Mouse (Mus musculus): ENCODE data around the gene Akap13. TPM values are rescaled to one million over a fixed set of nuclear protein-coding genes. Genes with fewer than 3 reads are reported as not detected.

Akap13 gene
- polyA plus RNA-seq, 1 experiment from 2014 or later: 17.4 TPM

DNA sequence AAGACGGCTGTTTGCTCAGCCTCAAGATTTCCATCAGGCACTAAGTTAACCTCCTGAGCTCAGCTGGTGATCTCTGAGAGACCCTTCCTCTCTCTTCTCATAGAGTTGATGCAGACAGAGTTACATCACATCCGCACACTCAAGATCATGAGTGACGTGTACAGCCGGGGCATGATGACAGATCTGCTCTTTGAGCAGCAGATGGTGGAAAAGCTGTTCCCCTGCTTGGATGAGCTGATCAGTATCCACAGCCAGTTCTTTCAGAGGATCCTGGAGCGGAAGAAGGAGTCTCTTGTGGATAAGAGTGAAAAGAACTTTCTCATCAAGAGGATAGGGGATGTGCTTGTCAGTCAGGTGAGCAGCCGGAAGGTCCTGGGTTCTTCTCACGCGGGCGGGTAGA, 271.5 kb downstream of the Akap13 start:
- no peaks in the 10 kb centered on the region for H3K27me3 ChIP-seq (replicated peaks; ENCODE audit: control insufficient read depth, insufficient read depth, low read length)
- no peak for TF ChIP-seq CTCF (IDR thresholded peaks at IDR 0.05; ENCODE audit: low read depth)
- no peak overlapping the region for H3K27ac ChIP-seq (ENCODE audit: low read depth, low read length)
- peaks cover 78% of the 10 kb centered on the region for H3K36me3 ChIP-seq (ENCODE audit: control insufficient read depth, insufficient read depth)
- H3K4me3 ChIP-seq (ENCODE audit: low read depth, low read length): no peak overlapping the region
- H3K9ac ChIP-seq (ENCODE audit: low read depth, low read length): no peak overlapping the region
- no peak overlapping the region for H3K4me2 ChIP-seq (replicated peaks; ENCODE audit: low read depth)
- no peak for ATAC-seq
- WGBS: 95% methylated on average over 9 of the region's 9 CpGs
- H3K9me3 ChIP-seq (ENCODE audit: control insufficient read depth): no peaks in the 10 kb centered on the region
- no peaks in the 10 kb centered on the region for H3K4me1 ChIP-seq (replicated peaks; ENCODE audit: control insufficient read depth, insufficient read depth, low read length)

DNA sequence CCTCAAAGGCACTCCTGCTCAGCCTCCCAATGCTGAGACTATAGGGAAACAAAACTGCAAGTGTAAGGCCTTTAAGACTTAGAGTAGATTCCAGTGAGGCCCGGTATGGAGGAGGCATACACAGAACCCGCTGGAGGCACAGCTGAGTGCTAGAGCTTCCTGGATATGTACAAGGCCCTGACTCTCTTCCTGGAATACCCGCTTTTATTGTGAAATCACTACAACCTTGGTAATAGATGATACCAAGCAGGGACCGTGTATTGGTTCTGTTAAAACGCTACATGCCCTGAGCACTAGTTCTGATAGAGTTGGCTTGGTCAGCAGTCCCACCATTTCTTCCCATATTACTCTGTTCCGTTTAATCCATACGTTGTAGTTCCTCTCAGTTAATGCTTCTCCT, 274.3 kb downstream of the Akap13 start:
- TF ChIP-seq CTCF (IDR thresholded peaks at IDR 0.05; ENCODE audit: low read depth): no peak
- Histone ChIP-seq H3K27me3 (replicated peaks; ENCODE audit: control insufficient read depth, insufficient read depth, low read length) (no peaks in the 10 kb centered on the region), H3K4me3 (ENCODE audit: low read depth, low read length) (no peak overlapping the region), H3K4me2 (replicated peaks; ENCODE audit: low read depth) (no peak overlapping the region), H3K4me1 (replicated peaks; ENCODE audit: control insufficient read depth, insufficient read depth, low read length) (no peaks in the 10 kb centered on the region), H3K9ac (ENCODE audit: low read depth, low read length) (no peak overlapping the region), H3K27ac (ENCODE audit: low read depth, low read length) (no peak overlapping the region), H3K9me3 (ENCODE audit: control insufficient read depth) (no peaks in the 10 kb centered on the region), H3K36me3 (ENCODE audit: control insufficient read depth, insufficient read depth) (peaks cover 78% of the 10 kb centered on the region)
- WGBS: 91% methylated on average over 7 of the region's 7 CpGs
- no peak for ATAC-seq

DNA sequence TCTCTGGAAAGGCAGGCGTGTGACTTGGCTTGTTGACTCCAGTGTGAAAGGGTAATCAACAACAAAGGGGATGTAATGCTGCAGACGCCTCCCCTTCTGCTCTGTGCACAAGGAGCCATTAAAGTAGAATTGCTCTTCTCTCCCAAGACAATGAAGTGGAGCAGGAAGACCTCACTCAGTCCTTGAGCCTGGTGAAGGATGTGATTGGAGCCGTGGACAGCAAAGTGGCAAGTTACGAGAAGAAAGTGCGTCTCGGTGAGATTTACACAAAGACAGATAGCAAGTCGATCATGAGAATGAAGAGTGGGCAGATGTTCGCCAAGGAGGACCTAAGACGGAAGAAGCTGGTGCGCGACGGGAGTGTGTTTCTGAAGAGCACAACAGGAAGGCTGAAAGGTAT, 274.9 kb downstream of the Akap13 start:
- no peak overlapping the region for H3K9ac ChIP-seq (ENCODE audit: low read depth, low read length)
- ATAC-seq: no peak
- 87% methylated on average over 12 of the region's 12 CpGs for WGBS
- no peaks in the 10 kb centered on the region for H3K4me1 ChIP-seq (replicated peaks; ENCODE audit: control insufficient read depth, insufficient read depth, low read length)
- H3K9me3 ChIP-seq (ENCODE audit: control insufficient read depth): no peaks in the 10 kb centered on the region
- no peak overlapping the region for H3K4me3 ChIP-seq (ENCODE audit: low read depth, low read length)
- peaks cover 81% of the 10 kb centered on the region for H3K36me3 ChIP-seq (ENCODE audit: control insufficient read depth, insufficient read depth)
- no peak for TF ChIP-seq CTCF (IDR thresholded peaks at IDR 0.05; ENCODE audit: low read depth)
- no peak overlapping the region for H3K4me2 ChIP-seq (replicated peaks; ENCODE audit: low read depth)
- H3K27me3 ChIP-seq (replicated peaks; ENCODE audit: control insufficient read depth, insufficient read depth, low read length): no peaks in the 10 kb centered on the region
- H3K27ac ChIP-seq (ENCODE audit: low read depth, low read length): no peak overlapping the region

DNA sequence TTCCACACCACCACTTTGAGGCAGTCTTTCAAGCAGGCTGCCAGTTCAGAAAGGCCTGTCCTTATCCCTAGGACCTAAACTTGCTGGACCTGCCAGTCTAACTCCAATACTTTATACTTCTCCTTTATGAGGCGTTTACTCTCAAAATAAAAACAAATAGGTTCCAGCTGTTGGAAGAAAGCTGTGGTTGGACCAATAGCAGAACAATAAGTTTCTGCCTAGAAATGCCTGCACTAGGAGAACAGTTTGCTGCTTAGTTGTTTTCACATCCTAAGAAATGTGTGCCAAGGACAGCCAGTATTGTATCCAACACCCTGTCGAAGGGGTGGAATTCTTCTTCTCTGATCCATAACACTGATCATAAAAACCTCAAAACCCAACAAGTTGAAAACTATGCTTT, 276.6 kb downstream of the Akap13 start:
- Histone ChIP-seq H3K9me3 (ENCODE audit: control insufficient read depth) (no peaks in the 10 kb centered on the region), H3K4me2 (replicated peaks; ENCODE audit: low read depth) (no peak overlapping the region), H3K27me3 (replicated peaks; ENCODE audit: control insufficient read depth, insufficient read depth, low read length) (no peaks in the 10 kb centered on the region), H3K9ac (ENCODE audit: low read depth, low read length) (no peak overlapping the region), H3K4me3 (ENCODE audit: low read depth, low read length) (no peak overlapping the region), H3K27ac (ENCODE audit: low read depth, low read length) (no peak overlapping the region), H3K36me3 (ENCODE audit: control insufficient read depth, insufficient read depth) (peaks cover 81% of the 10 kb centered on the region), H3K4me1 (replicated peaks; ENCODE audit: control insufficient read depth, insufficient read depth, low read length) (no peaks in the 10 kb centered on the region)
- no peak for ATAC-seq
- 81% methylated on average over 2 of the region's 2 CpGs for WGBS
- no peak for TF ChIP-seq CTCF (IDR thresholded peaks at IDR 0.05; ENCODE audit: low read depth)

DNA sequence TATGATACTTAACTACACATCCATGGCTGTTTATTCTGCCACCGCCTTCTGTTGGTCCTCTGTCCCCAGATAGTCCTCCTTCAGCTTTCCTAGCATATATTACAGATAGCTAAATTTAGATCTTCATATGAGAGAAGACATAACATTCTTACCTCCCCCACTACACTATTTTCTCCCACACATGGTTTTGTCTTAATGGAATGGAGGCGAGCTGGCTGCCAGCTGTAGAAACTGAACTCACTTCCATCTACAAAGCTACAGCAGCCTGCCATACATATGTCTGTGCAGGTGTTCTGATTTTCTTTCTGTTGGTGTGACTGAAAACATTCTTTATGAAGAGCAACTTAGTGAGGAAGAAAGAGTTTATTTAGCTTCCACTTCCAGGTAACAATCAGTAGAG, 277.8 kb downstream of the Akap13 start:
- Histone ChIP-seq H3K9me3 (ENCODE audit: control insufficient read depth) (no peaks in the 10 kb centered on the region), H3K36me3 (ENCODE audit: control insufficient read depth, insufficient read depth) (peaks cover 83% of the 10 kb centered on the region), H3K9ac (ENCODE audit: low read depth, low read length) (no peak overlapping the region), H3K4me1 (replicated peaks; ENCODE audit: control insufficient read depth, insufficient read depth, low read length) (no peaks in the 10 kb centered on the region), H3K4me2 (replicated peaks; ENCODE audit: low read depth) (no peak overlapping the region), H3K4me3 (ENCODE audit: low read depth, low read length) (no peak overlapping the region), H3K27me3 (replicated peaks; ENCODE audit: control insufficient read depth, insufficient read depth, low read length) (no peaks in the 10 kb centered on the region), H3K27ac (ENCODE audit: low read depth, low read length) (no peak overlapping the region)
- WGBS: 93% methylated on average over 2 of the region's 2 CpGs
- ATAC-seq: no peak
- TF ChIP-seq CTCF (IDR thresholded peaks at IDR 0.05; ENCODE audit: low read depth): no peak

DNA sequence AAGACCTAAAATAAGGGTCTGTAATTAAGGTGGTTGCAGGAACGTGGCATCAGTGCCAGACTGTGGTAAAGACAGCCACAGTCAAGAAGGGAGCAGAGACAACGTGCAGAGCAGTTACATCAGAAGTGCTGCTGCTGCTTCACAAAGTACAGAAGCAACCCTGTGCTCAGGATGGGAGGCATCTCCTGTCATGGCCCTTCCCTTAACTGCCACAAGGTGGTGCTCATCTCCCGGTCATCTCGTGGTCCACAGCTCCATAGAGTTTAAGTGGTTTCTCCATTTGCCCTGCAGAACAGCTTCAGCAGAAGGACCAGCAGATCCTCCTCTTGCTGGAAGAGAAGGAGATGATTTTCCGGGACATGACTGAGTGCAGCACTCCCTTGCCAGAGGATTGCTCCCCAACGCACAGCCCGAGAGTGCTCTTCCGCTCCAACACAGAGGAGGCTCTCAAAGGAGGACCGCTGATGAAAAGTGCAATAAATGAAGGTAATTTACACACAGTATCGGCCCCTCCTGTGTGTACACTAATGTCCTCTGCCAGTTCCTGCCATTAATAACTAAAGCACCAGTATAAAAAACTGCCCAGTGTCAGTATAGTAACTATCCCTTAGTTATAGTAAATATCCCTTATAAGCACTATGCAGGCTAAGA, 283.9 kb downstream of the Akap13 start:
- Histone ChIP-seq H3K9me3 (ENCODE audit: control insufficient read depth) (no peaks in the 10 kb centered on the region), H3K27ac (ENCODE audit: low read depth, low read length) (no peak overlapping the region), H3K4me2 (replicated peaks; ENCODE audit: low read depth) (no peak overlapping the region), H3K4me3 (ENCODE audit: low read depth, low read length) (no peak overlapping the region), H3K4me1 (replicated peaks; ENCODE audit: control insufficient read depth, insufficient read depth, low read length) (no peaks in the 10 kb centered on the region), H3K9ac (ENCODE audit: low read depth, low read length) (no peak overlapping the region), H3K36me3 (ENCODE audit: control insufficient read depth, insufficient read depth) (peaks cover 79% of the 10 kb centered on the region), H3K27me3 (replicated peaks; ENCODE audit: control insufficient read depth, insufficient read depth, low read length) (no peaks in the 10 kb centered on the region)
- TF ChIP-seq CTCF (IDR thresholded peaks at IDR 0.05; ENCODE audit: low read depth): peak; percentile 95
- ATAC-seq: peak; percentile 53; the same call in 1 of the 2 replicates
- 48% methylated on average over 10 of the region's 10 CpGs for WGBS

DNA sequence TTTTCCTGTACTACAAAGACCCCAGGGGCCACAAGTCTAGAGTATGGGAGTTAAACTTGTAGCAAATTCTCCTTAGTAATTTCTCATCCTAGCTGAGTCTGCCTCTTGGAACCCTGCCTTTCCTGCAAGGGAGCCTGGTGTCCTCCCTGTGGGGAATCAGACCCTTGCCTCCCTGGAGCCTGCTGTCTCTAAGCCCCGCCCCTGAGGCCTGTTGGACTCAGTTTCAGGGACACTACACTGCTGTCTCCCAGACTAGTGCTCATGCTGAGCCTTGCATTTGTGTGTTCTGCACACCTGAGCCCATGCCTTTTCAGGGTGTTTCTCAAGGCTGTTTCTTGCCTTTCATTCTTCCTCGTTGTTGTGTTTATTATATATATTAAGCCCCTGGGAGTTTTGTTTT, 289.2 kb downstream of the Akap13 start:
- H3K4me1 ChIP-seq (replicated peaks; ENCODE audit: control insufficient read depth, insufficient read depth, low read length): no peaks in the 10 kb centered on the region
- no peak for TF ChIP-seq CTCF (IDR thresholded peaks at IDR 0.05; ENCODE audit: low read depth)
- H3K9ac ChIP-seq (ENCODE audit: low read depth, low read length): no peak overlapping the region
- H3K4me2 ChIP-seq (replicated peaks; ENCODE audit: low read depth): no peak overlapping the region
- no peak overlapping the region for H3K27ac ChIP-seq (ENCODE audit: low read depth, low read length)
- H3K36me3 ChIP-seq (ENCODE audit: control insufficient read depth, insufficient read depth): peaks cover 73% of the 10 kb centered on the region
- H3K4me3 ChIP-seq (ENCODE audit: low read depth, low read length): no peak overlapping the region
- WGBS: 69% methylated on average over 2 of the region's 2 CpGs
- no peaks in the 10 kb centered on the region for H3K9me3 ChIP-seq (ENCODE audit: control insufficient read depth)
- no peak for ATAC-seq
- no peaks in the 10 kb centered on the region for H3K27me3 ChIP-seq (replicated peaks; ENCODE audit: control insufficient read depth, insufficient read depth, low read length)

Measured in intestine, postnatal 0 days (tissue).